Mouse (Mus musculus): ENCODE results near the gene Cflar.
"Not testable (repeated sequence)": the region's sequence is repeated elsewhere in the genome, so short reads cannot be mapped to it uniquely, and the experiment has no call there.

DNA sequence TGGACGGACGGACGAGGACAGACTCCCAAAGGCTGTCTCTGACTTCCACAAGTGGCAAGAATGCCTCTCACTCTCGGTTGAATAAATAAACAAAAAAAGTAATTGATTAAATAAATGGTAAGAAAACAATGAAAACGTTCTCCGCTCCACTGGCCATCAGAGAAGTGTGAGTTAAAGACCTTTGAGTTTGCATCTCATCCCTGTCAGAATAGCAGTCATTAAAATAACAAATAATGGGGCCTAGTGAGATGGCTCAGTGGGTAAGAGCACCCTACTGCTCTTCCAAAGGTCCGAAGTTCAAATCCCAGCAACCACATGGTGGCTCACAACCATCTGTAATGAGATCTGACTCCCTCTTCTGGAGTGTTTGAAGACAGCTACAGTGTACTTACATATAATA lies 89.3 kb downstream of the Cflar start:
- TF ChIP-seq CTCF, EP300 (IDR thresholded peaks at IDR 0.05; ENCODE audit: low read depth): not testable (repeated sequence)
